ENCODE assay signal across 20 mouse cellular contexts in the genomic region with DNA sequence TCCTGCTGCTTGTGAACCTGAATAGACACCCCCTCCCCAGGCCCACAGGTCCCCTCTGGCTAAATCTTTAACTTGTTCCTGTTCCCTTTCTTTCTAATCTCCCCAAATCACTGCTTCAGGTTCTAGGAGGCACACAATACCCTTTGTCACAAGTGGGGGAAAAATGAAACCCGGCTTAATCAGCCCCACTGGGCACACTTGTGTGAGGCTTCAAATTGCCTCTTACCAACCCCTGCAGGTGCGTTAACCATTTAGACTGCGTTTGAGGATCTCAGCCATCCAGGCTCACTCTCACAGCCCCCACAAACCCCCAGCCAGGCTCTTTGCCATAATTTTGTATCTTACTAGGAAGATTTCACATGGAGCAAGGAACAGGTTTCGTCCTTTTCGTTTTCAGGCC. TPM values are rescaled to one million over a fixed set of nuclear protein-coding genes. Genes with fewer than 3 reads are reported as not detected.
DNase-seq lines count a peak whose midpoint lies in the region; ATAC-seq and TF ChIP-seq lines count a peak whose summit lies in the region.
"Had no signal": no experiment of that assay in that cellular context is flagged by ENCODE, and none has a peak within 500 bp of the region (broad histone marks: within the 10 kb centered on the region; RNA-seq: fewer than 3 reads in every experiment).

No protein-coding gene starts in this region.

- H3K27ac ChIP-seq in heart, embryonic 10.5 days, result no peak overlapping the region
- no peak overlapping the region for H3K27ac ChIP-seq in CH12.LX (ENCODE audit: insufficient read depth, low read depth)
- H3K27ac ChIP-seq in embryonic facial prominence, embryonic 12.5 days, result peak overlapping the region; percentile 63
- no peak overlapping the region for H3K27ac ChIP-seq in limb, embryonic 13.5 days
- H3K27ac ChIP-seq: forebrain, embryonic 10.5 days; forebrain, embryonic 15.5 days; heart, embryonic 13.5 days; hindbrain, embryonic 13.5 days; hindbrain, postnatal 0 days had no signal

- no peaks in the 10 kb centered on the region for H3K36me3 ChIP-seq in heart, embryonic 10.5 days
- H3K36me3 ChIP-seq in CH12.LX (replicated peaks in 1 of 2; ENCODE audit: control insufficient read depth in 1 of 2, insufficient read depth in 1 of 2, low read length in 1 of 2), result no peaks in the 10 kb centered on the region
- H3K36me3 ChIP-seq in embryonic facial prominence, embryonic 12.5 days, result no peaks in the 10 kb centered on the region
- H3K36me3 ChIP-seq in limb, embryonic 13.5 days, result no peaks in the 10 kb centered on the region
- H3K36me3 ChIP-seq: forebrain, embryonic 10.5 days; forebrain, embryonic 15.5 days; heart, embryonic 13.5 days; hindbrain, embryonic 13.5 days had no signal

- DNase-seq in heart, embryonic 10.5 days (ENCODE audit: low spot score), result peak; percentile 61
- DNase-seq in heart, postnatal 4 days, result no peak
- DNase-seq in CH12.LX (ENCODE audit: extremely low read depth), result no peak
- no peak for DNase-seq in adrenal gland, adult 2 months
- DNase-seq: adrenal gland, postnatal 25 days; cerebellum, adult 18-20 months; cerebellum, adult 9-11 months; cerebellum, postnatal 36 days had no signal

- no peaks in the 10 kb centered on the region for H3K79me2 ChIP-seq in CH12.LX (replicated peaks; ENCODE audit: control insufficient read depth, extremely low read depth, insufficient read depth, poor library complexity, severe bottlenecking)

- dilution Hi-C loops in CH12.LX (cut with MboI; ENCODE audit: extremely low pct_ligation_motif_present, extremely low pct_unique_long_range_greater_than_20kb, low sequenced_read_pairs), result no loop called here

- H3K4me1 ChIP-seq in heart, embryonic 10.5 days, result peaks cover 22% of the 10 kb centered on the region; the same call in 1 of the 2 replicates
- no peaks in the 10 kb centered on the region for H3K4me1 ChIP-seq in CH12.LX (ENCODE audit: control insufficient read depth in 1 of 2, insufficient read depth in 2 of 2)
- H3K4me1 ChIP-seq in embryonic facial prominence, embryonic 12.5 days, result peaks cover 14% of the 10 kb centered on the region; the same call in 1 of the 2 replicates
- H3K4me1 ChIP-seq in limb, embryonic 13.5 days, result peaks cover 8% of the 10 kb centered on the region
- H3K4me1 ChIP-seq: forebrain, embryonic 15.5 days had no signal

- H3K4me2 ChIP-seq in CH12.LX (ENCODE audit: insufficient read depth, low read depth, poor library complexity, severe bottlenecking), result no peak overlapping the region
- no peak overlapping the region for H3K4me2 ChIP-seq in embryonic facial prominence, embryonic 12.5 days (replicated peaks)
- H3K4me2 ChIP-seq in limb, embryonic 13.5 days (replicated peaks), result no peak overlapping the region
- H3K4me2 ChIP-seq: forebrain, embryonic 15.5 days; heart, embryonic 13.5 days; hindbrain, embryonic 13.5 days had no signal

- no peak for TF ChIP-seq RAD21 in CH12.LX (IDR thresholded peaks at IDR 0.05; ENCODE audit: low read depth, low read length)

- no peak overlapping the region for H3K4me3 ChIP-seq in heart, embryonic 10.5 days
- H3K4me3 ChIP-seq in CH12.LX (replicated peaks in 1 of 3; ENCODE audit: low read depth in 2 of 3, low read length in 2 of 3, poor library complexity in 1 of 3), result no peak overlapping the region
- H3K4me3 ChIP-seq in embryonic facial prominence, embryonic 12.5 days, result no peak overlapping the region
- H3K4me3 ChIP-seq in limb, embryonic 13.5 days, result no peak overlapping the region
- H3K4me3 ChIP-seq: erythroblast, embryonic 14.5 days; forebrain, embryonic 10.5 days; forebrain, embryonic 15.5 days; heart, embryonic 13.5 days; hindbrain, embryonic 13.5 days had no signal

- H3K9me3 ChIP-seq in heart, embryonic 10.5 days, result no peaks in the 10 kb centered on the region
- H3K9me3 ChIP-seq in CH12.LX (replicated peaks; ENCODE audit: low read length), result no peaks in the 10 kb centered on the region
- no peaks in the 10 kb centered on the region for H3K9me3 ChIP-seq in embryonic facial prominence, embryonic 12.5 days
- H3K9me3 ChIP-seq in limb, embryonic 13.5 days, result no peaks in the 10 kb centered on the region
- H3K9me3 ChIP-seq: forebrain, embryonic 10.5 days; forebrain, embryonic 15.5 days; heart, embryonic 13.5 days; hindbrain, embryonic 13.5 days had no signal

- in situ Hi-C loops in CH12.LX (cut with MboI; ENCODE audit: low pct_ligation_motif_present, low pct_unique_long_range_greater_than_20kb, low sequenced_read_pairs), result no loop called here

- no peak for ATAC-seq in embryonic facial prominence, embryonic 12.5 days (ENCODE audit: insufficient number of reproducible peaks, insufficient read depth, low FRiP score, low TSS enrichment)
- no peak for ATAC-seq in limb, embryonic 13.5 days (ENCODE audit: low FRiP score, low read depth)
- ATAC-seq in granulocyte monocyte progenitor cell, adult 5-6 weeks (replicated peaks; ENCODE audit: poor library complexity, severe bottlenecking), result no peak
- ATAC-seq: activated CD4-positive, CD25-positive, alpha-beta regulatory T cell, adult 4 months; forebrain, embryonic 15.5 days; hindbrain, postnatal 0 days; Patski had no signal

- H3K9ac ChIP-seq in CH12.LX (ENCODE audit: insufficient read depth, low read depth), result peak overlapping the region; percentile 18; the same call in 1 of the 2 replicates
- H3K9ac ChIP-seq in embryonic facial prominence, embryonic 12.5 days, result no peak overlapping the region
- H3K9ac ChIP-seq in limb, embryonic 13.5 days, result 0 out of 2 replicates have a peak overlapping the region, but pooled peaks have one; percentile 13
- H3K9ac ChIP-seq: forebrain, embryonic 15.5 days; heart, embryonic 13.5 days; hindbrain, embryonic 13.5 days had no signal

- 60% methylated on average over 5 of the region's 5 CpGs for WGBS in heart, embryonic 10.5 days
- WGBS in embryonic facial prominence, embryonic 12.5 days, result 37% methylated on average over 5 of the region's 5 CpGs
- 44% methylated on average over 5 of the region's 5 CpGs for whole genome bisulfite sequencing in limb, embryonic 13.5 days

- no peak for TF ChIP-seq CTCF in CH12.LX (conservative IDR thresholded peaks at IDR 0.05 in 1 of 2, IDR thresholded peaks at IDR 0.05 in 1 of 2; ENCODE audit: low read depth in 2 of 2, low read length in 2 of 2)

- TF ChIP-seq POLR2A in CH12.LX (IDR thresholded peaks at IDR 0.05; ENCODE audit: low read depth, low read length), result no peak

- H3K27me3 ChIP-seq in heart, embryonic 10.5 days (ENCODE audit: insufficient read depth, poor library complexity, severe bottlenecking), result no peaks in the 10 kb centered on the region
- H3K27me3 ChIP-seq in CH12.LX (replicated peaks), result no peaks in the 10 kb centered on the region
- H3K27me3 ChIP-seq in embryonic facial prominence, embryonic 12.5 days, result no peaks in the 10 kb centered on the region
- no peaks in the 10 kb centered on the region for H3K27me3 ChIP-seq in limb, embryonic 13.5 days
- H3K27me3 ChIP-seq: forebrain, embryonic 15.5 days; heart, embryonic 13.5 days; hindbrain, embryonic 13.5 days; Patski had no signal

- no peak for TF ChIP-seq EP300 in CH12.LX (IDR thresholded peaks at IDR 0.05; ENCODE audit: low read length)

TF ChIP-seq in CH12.LX, 34 proteins besides CTCF, POLR2A, EP300 and RAD21:
- no peak for TF ChIP-seq MAX (IDR thresholded peaks at IDR 0.05; ENCODE audit: low read length)
- no peak for TF ChIP-seq POLR2AphosphoS2 (IDR thresholded peaks at IDR 0.05; ENCODE audit: low read depth, low read length)
- no peak for TF ChIP-seq BHLHE40 (IDR thresholded peaks at IDR 0.05; ENCODE audit: low read depth, low read length)
- no peak for TF ChIP-seq IRF4 (IDR thresholded peaks at IDR 0.05; ENCODE audit: low read depth, low read length)
- TF ChIP-seq USF2 (conservative IDR thresholded peaks at IDR 0.05; ENCODE audit: low read depth, low read length), result no peak
- TF ChIP-seq TBP (conservative IDR thresholded peaks at IDR 0.05; ENCODE audit: low read depth, low read length), result no peak
- TF ChIP-seq E2F4 (IDR thresholded peaks at IDR 0.05; ENCODE audit: insufficient replicate concordance, low read depth, low read length), result no peak
- TF ChIP-seq ZMIZ1 (IDR thresholded peaks at IDR 0.05; ENCODE audit: low read depth, low read length), result no peak
- no peak for TF ChIP-seq HCFC1 (IDR thresholded peaks at IDR 0.05; ENCODE audit: low read depth, low read length)
- no peak for TF ChIP-seq SIN3A (IDR thresholded peaks at IDR 0.05; ENCODE audit: low read length)
- no peak for TF ChIP-seq UBTF (IDR thresholded peaks at IDR 0.05; ENCODE audit: low read depth, low read length)
- TF ChIP-seq SMC3 (IDR thresholded peaks at IDR 0.05; ENCODE audit: low read depth, low read length), result no peak
- TF ChIP-seq KAT2A (IDR thresholded peaks at IDR 0.05; ENCODE audit: insufficient replicate concordance, low read length), result no peak
- no peak for TF ChIP-seq JUN (IDR thresholded peaks at IDR 0.05; ENCODE audit: insufficient read depth, low read depth, low read length)
- TF ChIP-seq CHD1 (IDR thresholded peaks at IDR 0.05; ENCODE audit: low read depth, low read length), result no peak
- TF ChIP-seq ZC3H11A (IDR thresholded peaks at IDR 0.05; ENCODE audit: low read depth, low read length), result no peak
- no peak for TF ChIP-seq MYC (IDR thresholded peaks at IDR 0.05; ENCODE audit: low read depth, low read length)
- TF ChIP-seq NELFE (IDR thresholded peaks at IDR 0.05; ENCODE audit: low read depth, low read length), result no peak

RNA-seq across cellular contexts. Expression of gene Pla2r1, which starts 9.1 kb away (rescaled TPM):
- 3.5 and 4.1 TPM in 2 replicates for polyA plus RNA-seq in heart, embryonic 10.5 days (2016; fragmentation: Nextera tagmentation; extraction: Ambion mirVana)
- 1 to 10 TPM; 1.9 to 2.7 TPM for total RNA-seq in heart, postnatal 4 days (2021)
- not detected in 2 replicates for total RNA-seq in CH12.LX (2012; rRNA removed)
- not detected in 2 replicates for total RNA-seq in CH12.LX (2014; rRNA removed)
- polyA plus RNA-seq in CH12.LX (2012; ENCODE audit: insufficient read length, low read depth), result not detected in 2 replicates
- polyA plus RNA-seq in embryonic facial prominence, embryonic 12.5 days (2016; fragmentation: Nextera tagmentation; extraction: Ambion mirVana), result 2.4 and 3.7 TPM in 2 replicates
- 0.91 and 1.3 TPM in 2 replicates for polyA plus RNA-seq in limb, embryonic 13.5 days (2015; fragmentation: Nextera tagmentation; extraction: Ambion mirVana)
- total RNA-seq in granulocyte monocyte progenitor cell, adult 5-6 weeks (2014; fragmentation: Nextera tagmentation), result 2.4 TPM in 1 of 2 replicates, not detected in the other
- total RNA-seq in granulocyte monocyte progenitor cell, adult 5-6 weeks (2017), result 0.39 and 3.5 TPM in 2 replicates
- 1 to 10 TPM; 3.3 to 4.7 TPM for total RNA-seq in adrenal gland, adult 2 months (2021)
- polyA plus RNA-seq in adrenal gland, adult 2 months (2012; rRNA removed), result 0.80 and 1.2 TPM in 2 replicates
- total RNA-seq: hematopoietic stem cell, adult 5-6 weeks had no signal
- polyA plus RNA-seq: erythroblast, embryonic 14.5 days had no signal
